Mouse (Mus musculus) frontal cortex, adult (tissue): ENCODE measurements at regions not wholly inside any gene's neighbourhood (a gene's known extent, or its start where the extent isn't known, plus 50 kb on each side); places are given as distances from the start of the nearest gene placed in this dataset.

ENCODE experiments used
- ATAC-seq: cut with Nextera tagmentation; 2 replicates; pipeline ENCODE4 v1.9.2; 2017; ENCODE audit warnings: mild to moderate bottlenecking, moderate library complexity, mixed read lengths; ENCODE audit not compliant: low TSS enrichment

- ATAC-seq = no peak
Observed at GRCm38 (mm10) chr2:159138603-159139002, 344.0 kb downstream of the Dhx35 start.

GRCm38 (mm10) chr2:159145980-159146379 lies 351.4 kb downstream of the Dhx35 start:
- no peak for ATAC-seq

- ATAC-seq = peak; percentile 85
Observed at GRCm38 (mm10) chr2:159163985-159164384, 369.4 kb downstream of the Dhx35 start.

GRCm38 (mm10) chr2:159168553-159169064 lies 374.0 kb downstream of the Dhx35 start:
- no peak for ATAC-seq

DNA sequence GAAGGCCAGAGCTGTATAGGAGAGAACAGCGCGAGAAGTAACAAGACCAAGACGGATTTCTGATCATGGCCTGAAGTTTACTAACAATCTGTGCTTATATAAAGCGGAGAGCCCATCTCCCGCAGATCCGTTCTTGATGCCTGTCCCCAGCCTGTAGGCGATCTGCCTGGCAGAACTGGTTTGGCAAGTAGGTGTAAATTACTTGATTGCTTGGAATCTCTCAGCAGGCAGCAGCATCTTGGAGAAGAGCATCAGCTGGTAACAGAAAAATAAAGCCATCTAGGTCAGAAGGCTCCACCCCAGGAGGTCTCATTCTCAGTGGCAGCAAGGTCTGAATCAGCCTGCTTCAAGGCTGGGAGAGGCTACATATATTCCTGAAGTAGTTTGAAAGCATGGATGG lies 401.5 kb downstream of the Dhx35 start:
- ATAC-seq = no peak

DNA sequence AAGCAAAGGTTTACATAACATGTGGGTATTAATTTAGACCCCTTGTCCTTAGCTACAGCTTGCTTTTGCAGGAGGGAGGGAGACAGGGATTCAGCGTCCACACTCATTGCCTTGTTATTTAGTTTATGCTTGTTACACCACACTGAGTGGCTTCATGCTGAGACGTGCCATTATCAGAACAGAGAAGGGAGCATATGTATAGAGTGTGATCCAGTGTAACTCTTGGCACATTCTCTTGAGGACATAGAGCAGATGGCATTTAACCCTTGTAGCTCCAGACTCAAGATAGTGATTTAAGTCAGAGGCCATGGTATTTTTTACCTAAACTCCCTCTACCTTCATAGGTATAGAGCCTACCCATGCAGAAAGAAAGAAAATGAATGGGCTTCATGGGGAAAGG lies 437.7 kb downstream of the Dhx35 start:
- ATAC-seq = no peak

DNA sequence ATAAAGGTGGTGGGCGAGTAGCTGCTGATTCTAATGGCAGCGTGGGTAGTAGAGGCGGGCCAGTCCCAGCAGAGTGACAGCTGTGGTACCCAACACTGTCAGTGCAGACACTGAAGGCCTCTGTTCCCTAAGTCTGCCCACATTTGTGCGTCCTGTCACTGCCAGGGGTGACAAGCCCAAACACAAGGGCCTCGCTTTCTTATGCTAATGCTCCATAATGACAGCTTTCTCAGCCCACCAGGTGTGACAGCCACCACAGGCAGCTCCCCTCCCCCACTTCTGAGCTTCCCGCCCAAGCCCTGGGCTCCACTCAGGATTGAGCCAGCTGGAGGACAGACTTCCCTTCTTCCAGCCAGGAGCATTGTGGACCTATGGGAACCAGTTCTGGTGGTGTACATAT lies 440.4 kb downstream of the Dhx35 start:
- no peak for ATAC-seq

DNA sequence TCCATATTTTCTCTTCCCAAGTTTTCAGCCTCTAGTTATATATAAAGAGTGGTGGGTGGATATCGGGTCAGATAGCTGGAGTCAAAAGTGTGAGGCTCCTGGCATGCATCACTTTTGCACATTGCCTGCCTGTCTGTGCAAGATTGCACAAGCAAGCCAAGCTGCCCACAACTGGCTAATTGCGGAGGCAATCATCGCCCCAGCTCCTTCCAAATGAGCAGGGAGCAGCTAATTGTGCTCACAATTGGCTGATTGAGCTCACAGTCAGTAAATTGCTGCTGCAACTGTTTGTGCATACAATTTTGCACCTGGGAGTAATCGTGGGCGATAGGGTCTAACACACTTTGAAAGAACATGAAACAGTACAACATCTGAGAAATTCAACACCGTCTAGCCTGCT lies 455.5 kb downstream of the Dhx35 start:
- ATAC-seq = peak; percentile 67

DNA sequence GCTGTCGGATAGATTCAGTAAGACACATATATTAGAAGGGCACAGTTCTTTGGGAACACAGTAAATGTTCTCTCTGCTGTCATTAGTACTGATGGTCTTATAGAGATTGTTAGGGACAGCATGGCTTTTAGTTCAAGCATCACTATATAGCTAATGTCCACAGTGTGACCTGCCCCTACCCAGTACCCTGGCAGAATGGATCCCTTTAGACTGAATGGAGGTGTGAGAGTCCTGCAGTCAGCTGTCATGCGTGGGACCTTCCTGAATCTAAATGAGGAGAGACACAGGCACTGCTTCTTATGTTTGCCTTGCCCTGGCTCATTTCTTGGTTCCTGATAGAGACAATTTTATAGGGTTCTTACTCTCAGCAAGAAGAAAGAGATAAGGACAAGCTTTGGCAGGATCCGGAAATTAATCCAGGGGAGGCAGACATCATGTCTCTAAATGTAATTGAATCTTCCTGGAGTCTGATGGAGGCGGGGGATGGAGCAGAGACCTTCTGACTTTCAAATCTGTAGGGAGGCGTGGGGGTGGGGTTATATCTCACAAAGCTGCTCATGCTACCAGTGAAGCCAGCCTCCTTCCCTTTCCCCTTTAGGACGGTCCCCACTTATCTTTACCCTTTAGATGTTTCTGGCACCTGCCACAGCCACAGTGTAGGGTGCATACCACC lies 456.5 kb downstream of the Dhx35 start:
- no peak for ATAC-seq

DNA sequence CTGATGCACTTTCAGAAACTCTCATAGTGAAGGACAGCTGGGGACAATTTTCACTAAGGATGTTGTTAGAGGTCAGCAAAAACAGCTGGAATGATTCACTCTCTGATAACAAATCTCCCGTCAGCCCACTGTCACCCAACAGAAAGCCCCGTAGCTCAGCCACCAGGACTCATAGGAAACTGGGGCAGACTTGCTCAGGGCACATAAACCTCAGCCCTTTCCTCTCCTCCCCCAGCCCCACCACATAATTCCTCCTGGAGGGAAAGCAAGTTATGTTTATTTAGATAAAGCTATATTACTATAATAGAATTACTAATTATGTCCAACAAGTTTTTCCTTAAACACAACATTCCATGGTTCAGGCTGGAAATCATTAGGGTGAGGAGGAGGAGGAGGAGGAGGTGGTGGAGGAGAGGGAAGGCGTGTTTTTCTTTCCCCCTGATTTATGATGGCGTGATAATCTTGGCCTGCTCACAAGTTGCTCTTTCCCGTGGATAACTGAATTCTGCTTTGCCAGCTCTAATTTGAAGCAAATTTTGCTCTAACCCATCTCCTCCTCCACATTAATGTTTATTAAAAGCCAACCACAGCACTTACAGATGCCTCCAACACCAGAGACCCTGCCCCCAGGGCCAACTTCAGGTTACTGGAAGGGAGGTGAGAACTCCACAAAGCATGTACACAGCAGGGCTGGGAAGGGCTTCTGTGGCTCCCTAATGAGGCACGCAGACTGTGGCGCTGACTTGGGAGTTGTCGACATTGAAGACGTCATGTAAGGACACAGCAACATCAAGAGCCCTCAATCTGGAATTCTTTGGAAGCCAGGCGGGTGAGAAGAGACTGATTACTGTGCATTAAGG lies 475.8 kb downstream of the Dhx35 start:
- no peak for ATAC-seq

DNA sequence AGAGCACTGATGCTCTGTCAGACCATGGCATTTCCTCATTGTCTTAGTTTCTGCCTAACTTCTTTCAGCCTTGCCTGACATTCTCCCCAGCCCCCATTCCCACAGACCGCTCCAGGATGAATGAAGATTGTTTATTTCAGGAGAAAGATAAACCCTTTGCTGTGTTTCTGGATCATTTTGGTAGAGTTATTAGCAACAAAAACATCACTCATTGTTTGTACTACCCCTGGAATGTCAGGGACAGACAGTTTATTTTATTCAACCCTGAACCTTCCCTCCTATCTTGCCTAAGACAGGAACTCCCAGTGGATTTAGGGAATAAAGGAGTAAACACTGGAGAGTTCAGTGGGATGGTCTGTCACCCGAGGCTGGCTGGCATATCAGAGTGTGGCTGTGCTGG lies 484.3 kb downstream of the Dhx35 start:
- no peak for ATAC-seq

GRCm38 (mm10) chr2:159281558-159282320 lies 487.1 kb downstream of the Dhx35 start:
- no peak for ATAC-seq

DNA sequence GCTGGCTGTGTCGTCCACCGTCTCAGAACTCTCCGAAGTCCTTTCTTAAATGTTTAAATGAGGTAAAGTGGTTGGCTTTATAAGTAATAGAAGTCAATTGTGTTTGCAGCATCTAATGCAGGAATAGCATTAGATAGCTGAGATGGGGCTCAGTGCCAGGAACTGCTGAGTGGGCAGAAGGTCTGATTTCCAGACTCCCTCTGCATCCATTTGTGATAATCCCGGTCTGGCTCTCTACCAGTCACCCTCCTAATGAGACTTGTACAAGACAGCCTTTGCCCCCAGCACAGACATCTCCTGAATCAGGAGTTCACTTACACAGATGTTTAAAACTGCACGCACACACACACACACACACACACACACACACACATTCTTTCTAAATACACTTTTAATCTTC lies 489.5 kb downstream of the Dhx35 start:
- ATAC-seq = no peak

DNA sequence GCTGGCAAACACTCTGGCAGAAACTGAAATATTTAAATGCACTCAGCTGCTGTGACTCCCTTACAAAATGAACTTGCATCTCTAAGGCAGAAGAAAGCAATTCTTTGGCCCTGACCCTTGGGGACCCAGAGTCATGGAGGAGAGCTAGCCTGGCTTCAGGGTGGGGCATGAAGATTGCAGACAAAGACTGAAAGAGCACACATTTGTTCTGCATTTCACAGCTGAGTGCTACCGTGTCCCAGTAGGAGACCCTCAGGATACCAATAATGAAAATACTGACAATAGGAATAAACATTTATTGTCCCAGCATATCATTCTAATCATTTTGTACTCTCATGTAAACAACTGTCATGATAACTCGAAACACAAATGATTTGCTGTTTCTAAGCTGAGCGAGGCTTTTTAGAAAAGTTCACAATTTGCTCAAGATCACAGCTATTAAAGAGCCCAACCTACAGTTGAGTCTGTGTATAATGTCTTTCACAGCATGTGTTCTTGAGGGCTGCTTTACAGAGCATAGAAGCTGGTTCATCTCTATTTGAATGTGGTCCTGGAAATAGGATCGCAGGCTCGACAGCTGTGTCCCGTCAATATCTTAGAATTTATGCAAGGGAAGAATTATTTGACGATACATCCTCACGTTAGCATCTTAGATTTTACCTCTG lies 490.1 kb downstream of the Dhx35 start:
- no peak for ATAC-seq

GRCm38 (mm10) chr2:159287996-159288563 lies 493.5 kb downstream of the Dhx35 start:
- ATAC-seq = no peak

DNA sequence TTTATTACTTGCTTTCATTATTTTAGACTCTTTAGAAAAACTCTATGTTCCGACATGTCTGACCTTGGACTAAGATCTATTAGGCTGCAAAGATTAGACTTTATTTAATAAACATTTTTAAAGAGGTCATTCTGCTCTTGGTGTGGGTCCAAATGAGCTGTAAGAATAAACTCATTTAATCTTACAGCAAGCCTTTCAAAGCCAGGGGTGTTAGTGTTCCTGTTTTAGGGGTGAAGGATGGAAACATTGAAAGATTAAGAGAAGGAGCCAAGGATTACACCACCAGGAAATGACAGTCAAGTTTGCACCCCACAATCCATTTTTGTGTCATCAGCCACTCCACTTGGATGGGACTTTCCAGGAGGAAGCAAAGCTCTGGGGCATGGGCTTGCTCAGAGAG lies 495.5 kb downstream of the Dhx35 start:
- ATAC-seq = no peak

- no peak for ATAC-seq
Observed at GRCm38 (mm10) chr2:159307001-159307400, 512.4 kb downstream of the Dhx35 start.

- no peak for ATAC-seq
Observed at GRCm38 (mm10) chr2:159334711-159335110, 540.1 kb downstream of the Dhx35 start.

GRCm38 (mm10) chr2:159336646-159337045 lies 542.0 kb downstream of the Dhx35 start:
- ATAC-seq = no peak

DNA sequence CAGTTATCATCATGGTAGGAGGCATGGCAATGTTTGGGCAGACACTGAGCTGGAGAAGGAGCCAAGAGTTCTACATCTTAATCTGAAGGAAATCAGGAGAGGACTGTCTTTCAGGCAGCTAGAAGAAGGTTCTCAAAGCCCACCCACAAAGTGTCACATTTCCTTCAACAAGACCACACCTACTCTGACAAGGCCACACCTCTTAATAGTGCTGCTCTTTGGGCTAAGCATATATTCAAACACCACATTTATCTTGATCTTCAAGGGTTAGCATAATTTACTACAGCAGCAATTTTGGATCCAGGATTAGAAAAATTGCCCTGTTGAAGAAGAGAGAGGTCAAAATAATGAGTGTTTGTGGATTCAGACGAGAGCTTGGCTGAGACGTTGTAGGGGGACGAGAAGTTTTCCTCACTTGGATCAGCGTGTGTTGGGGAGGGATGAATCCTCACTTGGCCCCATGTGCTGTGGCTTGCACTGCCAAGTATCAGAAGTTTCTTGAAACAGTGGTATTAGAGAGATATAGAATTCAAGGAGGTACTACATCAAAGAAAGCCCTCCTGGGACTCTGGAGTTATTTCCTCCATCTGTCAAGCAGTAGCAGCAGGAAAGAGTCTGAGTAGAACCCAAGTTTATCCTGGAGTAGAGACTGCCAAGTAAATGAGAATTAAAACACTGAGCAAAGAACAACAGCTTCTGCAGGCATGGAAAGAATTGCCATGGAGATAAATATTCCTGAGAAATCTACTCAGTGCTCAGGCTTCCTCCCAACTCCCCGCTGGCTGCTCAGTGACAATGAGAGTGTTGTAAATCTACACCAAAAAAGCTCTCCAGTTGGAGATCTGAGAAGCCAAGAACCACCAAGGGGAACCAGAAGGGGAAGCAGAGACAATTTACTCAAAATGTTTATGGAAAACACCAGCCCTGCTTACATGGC lies 549.3 kb downstream of the Dhx35 start:
- ATAC-seq = peak; percentile 41; the same call in 1 of the 2 replicates
